Mouse (Mus musculus) bone marrow macrophage, adult 2 months (primary cell): ENCODE measurements around the gene Cavin1.

Experiments used
- CTCF ChIP-seq: IDR thresholded peaks from 2 replicates; pipeline ENCODE4 v1.5.1; 2012; ENCODE audit warnings: low read depth, mild to moderate bottlenecking, low read length, moderate library complexity
- POLR2A ChIP-seq: IDR thresholded peaks from 2 replicates; pipeline ENCODE4 v1.6.1; 2012; ENCODE audit warnings: mild to moderate bottlenecking, low read depth, low read length, borderline replicate concordance

DNA sequence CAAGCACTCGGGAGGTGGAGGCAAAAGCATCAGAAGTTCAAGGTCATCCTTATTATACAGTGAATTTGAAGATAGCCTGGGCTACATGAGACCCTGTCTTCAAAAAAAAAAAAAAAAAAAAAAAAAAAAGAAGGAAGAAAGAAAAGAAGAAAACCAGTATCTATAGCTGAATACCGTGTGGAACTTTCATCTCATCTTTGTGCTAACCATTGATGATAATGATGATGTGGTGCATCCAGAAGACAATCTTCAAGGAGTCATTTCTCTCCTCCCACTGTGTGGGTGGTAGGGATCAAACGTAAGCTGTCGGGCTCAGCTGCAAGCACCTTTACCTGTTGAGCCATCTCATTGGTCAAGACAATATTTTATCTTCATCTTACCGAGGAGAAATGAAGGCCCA lies 52.7 kb downstream of the Cavin1 start:
- TF ChIP-seq CTCF (no peak), POLR2A (no peak)
